Mouse (Mus musculus) forebrain, embryonic 15.5 days (tissue): ENCODE measurements around the gene BC067074. TPM values are rescaled to one million over a fixed set of nuclear protein-coding genes. Genes with fewer than 3 reads are reported as not detected.

Experiments used
- ATAC-seq: fragments of 200-750 bp; cut with Nextera tagmentation; replicated peaks from 2 replicates; pipeline ENCODE4 v1.8.0; 2017; ENCODE audit warnings: mild to moderate bottlenecking, moderate TSS enrichment, moderate library complexity
- H3K27ac ChIP-seq: fragments of 300-500 bp; sonication (generic); replicated peaks from 2 replicates; pipeline ENCODE4 v1.5.1; 2015; ENCODE audit warnings: mild to moderate bottlenecking, inconsistent platforms
- H3K27me3 ChIP-seq: fragments of 300-500 bp; sonication (generic); 2 replicates; pipeline ENCODE4 v1.6.1; 2015; ENCODE audit warnings: inconsistent platforms
- H3K36me3 ChIP-seq: fragments of 300-500 bp; sonication (generic); 2 replicates; pipeline ENCODE4 v1.6.1; 2015; ENCODE audit warnings: mild to moderate bottlenecking, inconsistent platforms
- H3K4me1 ChIP-seq: fragments of 300-500 bp; sonication (generic); 2 replicates; pipeline ENCODE4 v1.6.1; 2015; ENCODE audit warnings: inconsistent platforms
- H3K4me2 ChIP-seq: fragments of 300-500 bp; sonication (generic); replicated peaks from 2 replicates; pipeline ENCODE4 v1.6.1; 2015; ENCODE audit warnings: mild to moderate bottlenecking, inconsistent platforms
- H3K4me3 ChIP-seq: fragments of 300-500 bp; sonication (generic); 2 replicates; pipeline ENCODE4 v1.5.1; 2015; ENCODE audit warnings: mild to moderate bottlenecking, inconsistent platforms
- H3K9ac ChIP-seq: fragments of 300-500 bp; sonication (generic); replicated peaks from 2 replicates; pipeline ENCODE4 v1.6.1; 2015; ENCODE audit warnings: mild to moderate bottlenecking, inconsistent platforms
- H3K9me3 ChIP-seq: fragments of 300-500 bp; sonication (generic); 2 replicates; pipeline ENCODE4 v1.6.1; 2016; ENCODE audit warnings: inconsistent platforms
- WGBS: fragments of 180-500 bp; shearing (Covaris S2); methylation state at CpG from one replicate; pipeline ENCODE4 v1.1.7; 2015; ENCODE audit warnings: mixed read lengths; 5-methylcytosine and 5-hydroxymethylcytosine counted together
- polyA plus RNA-seq: library from polyadenylated mRNA; unstranded; fragments of >200 nt; fragmentation: Nextera tagmentation; extraction: Ambion mirVana; gene quantifications from 2 replicates; pipeline ENCODE4 v1.2.1, GENCODE M21; 2015

Gene BC067074
- polyA plus RNA-seq, 1 experiment from 2014 or later, result 0.48 TPM

DNA sequence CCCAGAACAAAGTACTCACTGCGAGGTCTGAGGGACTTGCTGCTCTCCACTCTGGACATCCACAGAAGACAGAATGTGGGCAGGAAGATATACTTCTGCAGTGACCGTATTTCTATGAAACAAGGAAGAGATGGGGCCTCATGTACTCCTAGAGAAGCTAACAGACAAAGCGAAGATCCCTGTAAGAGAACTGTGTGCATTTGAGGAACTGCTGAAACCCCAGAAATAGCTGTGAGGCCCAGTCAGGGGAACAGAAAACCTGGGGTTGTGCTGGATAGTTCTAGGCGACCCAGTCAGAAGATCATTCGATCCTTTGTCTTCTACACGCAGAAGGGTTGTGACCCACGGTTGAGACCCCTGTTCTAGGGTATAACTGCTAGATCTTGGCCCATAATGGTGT lies 130.9 kb downstream of the BC067074 start:
- ATAC-seq, result no peak
- peaks cover 3% of the 10 kb centered on the region for H3K4me1 ChIP-seq
- no peak overlapping the region for H3K27ac ChIP-seq
- no peaks in the 10 kb centered on the region for H3K9me3 ChIP-seq
- no peaks in the 10 kb centered on the region for H3K27me3 ChIP-seq
- H3K4me3 ChIP-seq, result no peak overlapping the region
- no peaks in the 10 kb centered on the region for H3K36me3 ChIP-seq
- 91% methylated on average over 7 of the region's 7 CpGs for WGBS
- H3K9ac ChIP-seq, result no peak overlapping the region
- H3K4me2 ChIP-seq, result no peak overlapping the region

DNA sequence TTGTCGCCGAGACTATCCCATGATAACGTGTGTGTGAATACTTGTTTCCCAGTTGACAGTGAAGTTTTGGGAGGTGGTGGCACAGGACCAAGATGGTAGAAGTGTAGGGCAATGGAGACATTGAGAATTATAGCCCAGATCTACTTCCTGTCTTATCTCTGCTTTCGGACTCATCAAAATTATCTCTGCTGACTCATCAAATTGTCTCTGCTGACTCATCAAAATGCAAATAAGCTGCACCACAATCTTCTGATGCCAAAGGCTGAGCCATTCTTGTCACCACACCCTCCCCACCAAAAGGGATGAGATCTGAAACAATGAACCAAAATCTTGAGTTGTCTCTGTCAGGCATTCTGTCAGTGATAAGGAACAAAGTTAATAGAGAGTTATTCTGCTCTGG lies 132.9 kb downstream of the BC067074 start:
- Histone ChIP-seq H3K36me3 (no peaks in the 10 kb centered on the region), H3K9ac (no peak overlapping the region), H3K4me1 (no peaks in the 10 kb centered on the region), H3K9me3 (no peaks in the 10 kb centered on the region; the same call in 1 of the 2 replicates), H3K27me3 (no peaks in the 10 kb centered on the region), H3K4me2 (no peak overlapping the region), H3K27ac (no peak overlapping the region), H3K4me3 (no peak overlapping the region)
- no peak for ATAC-seq
- WGBS, result 96% methylated on average over 4 of the region's 4 CpGs

Other genes with a start within 250 kb of the BC067074 start
- 43.9 and 47.7 TPM in 2 replicates for gene Gpx8, start 246.7 kb upstream of the BC067074 start, polyA plus RNA-seq
- not detected in 2 replicates for gene Gzma, start 192.2 kb upstream of the BC067074 start, polyA plus RNA-seq
- 1.2 and 5.8 TPM in 2 replicates for gene Esm1, start 83.5 kb upstream of the BC067074 start, polyA plus RNA-seq
- 0.19 TPM in 1 of 2 replicates, not detected in the other for gene Gzmk, start 67.3 kb upstream of the BC067074 start, polyA plus RNA-seq